Mouse (Mus musculus): ENCODE measurements around the gene Zmiz1.

- TF ChIP-seq GATA1 (IDR thresholded peaks at IDR 0.05; ENCODE audit: borderline replicate concordance, low read length) (no peak), FLI1 (IDR thresholded peaks at IDR 0.05; ENCODE audit: low read length) (no peak)
These were observed 174.7 kb downstream of the Zmiz1 start for GRCm38 (mm10) chr14:25633539-25634300.
